Comparison of ENCODE assay signal across 29 mouse cellular contexts in genomic region chr16:92245909-92246308, GRCm38 (mm10). TPM values are rescaled to one million over a fixed set of nuclear protein-coding genes. Genes with fewer than 3 reads are reported as not detected.
A peak's percentile ranks its signal among the peaks of the same experiment; 100 is the strongest.
DNase-seq lines count a peak whose midpoint lies in the region; ATAC-seq and TF ChIP-seq lines count a peak whose summit lies in the region.
"Had no signal": no experiment of that assay in that cellular context is flagged by ENCODE, and none has a peak within 500 bp of the region (broad histone marks: within the 10 kb centered on the region; RNA-seq: fewer than 3 reads in every experiment).

No protein-coding gene starts in this region.

- no peaks in the 10 kb centered on the region for H3K9me3 ChIP-seq in kidney, embryonic 15.5 days (replicated peaks)
- H3K9me3 ChIP-seq in midbrain, embryonic 13.5 days: no peaks in the 10 kb centered on the region
- H3K9me3 ChIP-seq: embryonic facial prominence, embryonic 15.5 days; G1E; hindbrain, embryonic 10.5 days; limb, embryonic 15.5 days; lung, embryonic 15.5 days; neural tube, embryonic 13.5 days; stomach, embryonic 15.5 days had no signal

- H3K36me3 ChIP-seq in kidney, embryonic 15.5 days: no peaks in the 10 kb centered on the region
- H3K36me3 ChIP-seq in midbrain, embryonic 13.5 days: no peaks in the 10 kb centered on the region
- H3K36me3 ChIP-seq: embryonic facial prominence, embryonic 15.5 days; G1E; hindbrain, embryonic 10.5 days; limb, embryonic 15.5 days; lung, embryonic 15.5 days; neural tube, embryonic 13.5 days; stomach, embryonic 15.5 days had no signal

- no peak for TF ChIP-seq POLR2A in lung, adult 2 months (IDR thresholded peaks at IDR 0.05; ENCODE audit: borderline replicate concordance, extremely low read depth, low read depth, low read length)

- H3K4me1 ChIP-seq in lung, adult 2 months (ENCODE audit: control insufficient read depth, insufficient read depth, low read length): peaks cover 3% of the 10 kb centered on the region; the same call in 1 of the 2 replicates
- H3K4me1 ChIP-seq in kidney, embryonic 15.5 days: no peaks in the 10 kb centered on the region
- no peaks in the 10 kb centered on the region for H3K4me1 ChIP-seq in midbrain, embryonic 13.5 days (replicated peaks)
- H3K4me1 ChIP-seq: neural tube, embryonic 13.5 days had no signal

- 40% methylated on average over 2 of the region's 2 CpGs for WGBS in lung, adult 2 months
- WGBS in kidney, embryonic 15.5 days: 38% methylated on average over 2 of the region's 2 CpGs
- 46% methylated on average over 2 of the region's 2 CpGs for WGBS in midbrain, embryonic 13.5 days

- no peak for ATAC-seq in kidney, embryonic 15.5 days (replicated peaks; ENCODE audit: low FRiP score)
- ATAC-seq in midbrain, embryonic 13.5 days: no peak
- ATAC-seq: forebrain, embryonic 14.5 days; hindbrain, postnatal 0 days; midbrain, embryonic 16.5 days had no signal

- no peak overlapping the region for H3K4me3 ChIP-seq in lung, adult 2 months (replicated peaks; ENCODE audit: extremely low read depth, low read depth, low read length)
- no peak overlapping the region for H3K4me3 ChIP-seq in kidney, embryonic 15.5 days (replicated peaks)
- H3K4me3 ChIP-seq in midbrain, embryonic 13.5 days (replicated peaks): no peak overlapping the region
- H3K4me3 ChIP-seq: embryonic facial prominence, embryonic 15.5 days; hindbrain, embryonic 10.5 days; limb, embryonic 15.5 days; lung, embryonic 15.5 days; myocyte; neural tube, embryonic 13.5 days; stomach, embryonic 15.5 days had no signal

- DNase-seq in lung, adult 18-20 months: peak; percentile 74 to 82
- DNase-seq in lung, postnatal 14 days: no peak
- peak; percentile 35 for DNase-seq in lung, adult 2 months
- peak; percentile 77 for DNase-seq in lung, postnatal 36 days
- no peak for DNase-seq in cerebellum, postnatal 4 days (ENCODE audit: low spot score in 2 of 2)
- DNase-seq: adrenal gland, postnatal 36 days; cerebellum, adult 9-10 months; gastrocnemius, postnatal 10 days; kidney, adult 18-20 months; kidney, postnatal 10 days; left cerebral cortex, postnatal 4 days; right cerebral cortex, adult 18-20 months; right cerebral cortex, postnatal 4 days; thymus, adult 2 months; thymus, postnatal 4 days had no signal

- TF ChIP-seq CTCF in lung, adult 2 months (IDR thresholded peaks at IDR 0.05; ENCODE audit: insufficient read depth, low read length): no peak

- no peak overlapping the region for H3K9ac ChIP-seq in kidney, embryonic 15.5 days
- no peak overlapping the region for H3K9ac ChIP-seq in midbrain, embryonic 13.5 days (replicated peaks)
- H3K9ac ChIP-seq: embryonic facial prominence, embryonic 15.5 days; limb, embryonic 15.5 days; lung, embryonic 15.5 days; neural tube, embryonic 13.5 days; stomach, embryonic 15.5 days had no signal

- no peaks in the 10 kb centered on the region for H3K27me3 ChIP-seq in kidney, embryonic 15.5 days
- H3K27me3 ChIP-seq in midbrain, embryonic 13.5 days: no peaks in the 10 kb centered on the region
- H3K27me3 ChIP-seq: embryonic facial prominence, embryonic 15.5 days; limb, embryonic 15.5 days; lung, embryonic 15.5 days; neural tube, embryonic 13.5 days; stomach, embryonic 15.5 days had no signal

- no peak overlapping the region for H3K4me2 ChIP-seq in kidney, embryonic 15.5 days
- no peak overlapping the region for H3K4me2 ChIP-seq in midbrain, embryonic 13.5 days (replicated peaks)
- H3K4me2 ChIP-seq: embryonic facial prominence, embryonic 15.5 days; heart, embryonic 11.5 days; limb, embryonic 15.5 days; lung, embryonic 15.5 days; neural tube, embryonic 13.5 days; stomach, embryonic 15.5 days had no signal

- no peak overlapping the region for H3K27ac ChIP-seq in kidney, embryonic 15.5 days
- no peak overlapping the region for H3K27ac ChIP-seq in midbrain, embryonic 13.5 days
- H3K27ac ChIP-seq: embryonic facial prominence, embryonic 15.5 days; hindbrain, embryonic 10.5 days; hindbrain, postnatal 0 days; limb, embryonic 15.5 days; lung, embryonic 15.5 days; neural tube, embryonic 13.5 days; stomach, embryonic 15.5 days had no signal

RNA-seq across cellular contexts. Expression of gene Kcne2, which starts 46.3 kb away (rescaled TPM):
- 12.5 and 17.5 TPM in 2 replicates for polyA plus RNA-seq in lung, adult 2 months (2012; rRNA removed)
- 0.10 and 0.27 TPM in 2 replicates for polyA plus RNA-seq in kidney, embryonic 15.5 days (2015; fragmentation: Nextera tagmentation; extraction: Ambion mirVana)
- 2.2 and 5.3 TPM in 2 replicates for polyA plus RNA-seq in midbrain, embryonic 13.5 days (2015; fragmentation: Nextera tagmentation; extraction: Ambion mirVana)
- polyA plus RNA-seq: G1E, myocyte had no signal

RNA-seq across cellular contexts. Expression of gene Smim11, which starts 55.2 kb away (rescaled TPM):
- polyA plus RNA-seq in lung, adult 2 months (2012; rRNA removed): 22.4 and 22.9 TPM in 2 replicates
- polyA plus RNA-seq in kidney, embryonic 15.5 days (2015; fragmentation: Nextera tagmentation; extraction: Ambion mirVana): 126 and 141 TPM in 2 replicates
- polyA plus RNA-seq in midbrain, embryonic 13.5 days (2015; fragmentation: Nextera tagmentation; extraction: Ambion mirVana): 94.2 and 109 TPM in 2 replicates

Comparison
In these comparisons a context has a peak if more than half of its experiments do, and no peak if none do; other contexts are left out.
1. DNase-seq: peak in lung, adult 18-20 months (2 of 2), lung, adult 2 months (single experiment) and lung, postnatal 36 days (single experiment); none in lung, postnatal 14 days (single experiment) and cerebellum, postnatal 4 days (0 of 2).